8 mouse cellular contexts compared by ENCODE assay signal in the genomic region with DNA sequence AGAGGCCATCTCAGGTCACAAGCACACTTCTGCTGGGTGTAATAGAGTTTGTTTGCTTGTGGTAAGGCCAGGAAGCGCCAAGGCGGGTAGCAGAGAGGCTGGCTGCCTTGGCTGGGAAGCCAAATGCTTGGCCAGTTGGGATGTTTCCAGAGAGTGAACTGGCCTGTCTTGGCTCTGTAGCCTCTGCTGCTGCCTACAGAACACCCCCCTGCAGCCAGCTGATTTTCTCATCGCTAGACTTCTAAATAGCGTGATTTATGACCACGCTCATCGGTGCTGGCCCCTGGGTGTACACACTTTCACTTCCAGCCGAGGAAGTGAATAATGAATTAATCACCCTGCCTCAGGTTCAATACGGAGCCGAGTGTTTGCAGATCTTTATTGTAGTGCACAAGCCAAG.
DNase-seq lines count a peak whose midpoint lies in the region; ATAC-seq and TF ChIP-seq lines count a peak whose summit lies in the region.

No protein-coding gene starts in this region.

- DNase-seq in 3134 (ENCODE audit: extremely low read depth, insufficient read length, low spot score) = peak; percentile 56
- DNase-seq in CH12.LX (ENCODE audit: extremely low read depth) = no peak
- peak; percentile 67 for DNase-seq in embryo, embryonic 11 days
- DNase-seq in hindbrain, embryonic 14.5 days (ENCODE audit: low spot score) = peak; percentile 72
- DNase-seq in limb, embryonic 10.5 days (ENCODE audit: low spot score) = no peak
- DNase-seq in skeletal muscle tissue, adult 2 months (ENCODE audit: low read depth, low spot score) = peak; percentile 90
- no peak for DNase-seq in testis, postnatal 14 days (ENCODE audit: low spot score)
- no peak for DNase-seq in frontal cortex, postnatal 25 days (ENCODE audit: low spot score in 2 of 2)

- in situ Hi-C loops in CH12.LX (cut with MboI; ENCODE audit: low pct_ligation_motif_present, low pct_unique_long_range_greater_than_20kb, low sequenced_read_pairs) = no loop called here

- peak overlapping the region in 1 of 3 experiments; percentile 26 for H3K4me3 ChIP-seq in CH12.LX (replicated peaks in 1 of 3; ENCODE audit: low read depth in 2 of 3, low read length in 2 of 3, poor library complexity in 1 of 3)
- H3K4me3 ChIP-seq in hindbrain, embryonic 14.5 days (replicated peaks; ENCODE audit: low read length) = no peak overlapping the region
- H3K4me3 ChIP-seq in limb, embryonic 10.5 days = 0 out of 2 replicates have a peak overlapping the region, but pooled peaks have one; percentile 2

- H3K79me2 ChIP-seq in CH12.LX (replicated peaks; ENCODE audit: control insufficient read depth, extremely low read depth, insufficient read depth, poor library complexity, severe bottlenecking) = no peaks in the 10 kb centered on the region

- peak overlapping the region; percentile 52 for H3K4me2 ChIP-seq in CH12.LX (ENCODE audit: insufficient read depth, low read depth, poor library complexity, severe bottlenecking)
- H3K4me2 ChIP-seq in hindbrain, embryonic 14.5 days (replicated peaks) = no peak overlapping the region

- no peak overlapping the region for H3K27ac ChIP-seq in CH12.LX (ENCODE audit: insufficient read depth, low read depth)
- no peak overlapping the region for H3K27ac ChIP-seq in hindbrain, embryonic 14.5 days
- peak overlapping the region; percentile 53 for H3K27ac ChIP-seq in limb, embryonic 10.5 days

- H3K36me3 ChIP-seq in CH12.LX (replicated peaks in 1 of 2; ENCODE audit: control insufficient read depth in 1 of 2, insufficient read depth in 1 of 2, low read length in 1 of 2) = no peaks in the 10 kb centered on the region
- no peaks in the 10 kb centered on the region for H3K36me3 ChIP-seq in hindbrain, embryonic 14.5 days (replicated peaks; ENCODE audit: control insufficient read depth, insufficient read depth)
- H3K36me3 ChIP-seq in limb, embryonic 10.5 days = no peaks in the 10 kb centered on the region

- dilution Hi-C loops in CH12.LX (cut with MboI; ENCODE audit: extremely low pct_ligation_motif_present, extremely low pct_unique_long_range_greater_than_20kb, low sequenced_read_pairs) = no loop called here

- peaks cover 2% of the 10 kb centered on the region for H3K9me3 ChIP-seq in CH12.LX (replicated peaks; ENCODE audit: low read length)
- H3K9me3 ChIP-seq in hindbrain, embryonic 14.5 days (ENCODE audit: control insufficient read depth, low read length) = no peaks in the 10 kb centered on the region
- no peaks in the 10 kb centered on the region for H3K9me3 ChIP-seq in limb, embryonic 10.5 days (replicated peaks)

- no peak for TF ChIP-seq EP300 in CH12.LX (IDR thresholded peaks at IDR 0.05; ENCODE audit: low read length)

- no peak for TF ChIP-seq CTCF in CH12.LX (conservative IDR thresholded peaks at IDR 0.05 in 1 of 2, IDR thresholded peaks at IDR 0.05 in 1 of 2; ENCODE audit: low read depth in 2 of 2, low read length in 2 of 2)

- TF ChIP-seq RAD21 in CH12.LX (IDR thresholded peaks at IDR 0.05; ENCODE audit: low read depth, low read length) = no peak

- H3K4me1 ChIP-seq in CH12.LX (ENCODE audit: control insufficient read depth in 1 of 2, insufficient read depth in 2 of 2) = no peaks in the 10 kb centered on the region
- H3K4me1 ChIP-seq in hindbrain, embryonic 14.5 days (replicated peaks; ENCODE audit: control insufficient read depth, insufficient read depth, low read length) = no peaks in the 10 kb centered on the region
- H3K4me1 ChIP-seq in limb, embryonic 10.5 days = peaks cover 30% of the 10 kb centered on the region

- peak; percentile 80; the same call in 1 of the 2 replicates for ATAC-seq in hindbrain, embryonic 14.5 days (ENCODE audit: low FRiP score)

- WGBS in hindbrain, embryonic 14.5 days = 33% methylated on average over 9 of the region's 9 CpGs
- 43% methylated on average over 9 of the region's 9 CpGs for WGBS in limb, embryonic 10.5 days

- no peaks in the 10 kb centered on the region for H3K27me3 ChIP-seq in CH12.LX (replicated peaks)
- no peaks in the 10 kb centered on the region for H3K27me3 ChIP-seq in hindbrain, embryonic 14.5 days (ENCODE audit: control insufficient read depth, insufficient read depth, low read length)
- peaks cover 40% of the 10 kb centered on the region for H3K27me3 ChIP-seq in limb, embryonic 10.5 days (ENCODE audit: low read depth, poor library complexity, severe bottlenecking)

- H3K9ac ChIP-seq in CH12.LX (ENCODE audit: insufficient read depth, low read depth) = no peak overlapping the region
- no peak overlapping the region for H3K9ac ChIP-seq in hindbrain, embryonic 14.5 days

- no peak for TF ChIP-seq POLR2A in CH12.LX (IDR thresholded peaks at IDR 0.05; ENCODE audit: low read depth, low read length)

TF ChIP-seq in CH12.LX, 34 proteins besides CTCF, POLR2A, EP300 and RAD21:
- no peak for TF ChIP-seq SIN3A (IDR thresholded peaks at IDR 0.05; ENCODE audit: low read length)

Comparison
In these comparisons a context has a peak if more than half of its experiments do, and no peak if none do; other contexts are left out.
1. DNase-seq: peak in 3134 (single experiment), embryo, embryonic 11 days (single experiment), hindbrain, embryonic 14.5 days (single experiment) and skeletal muscle tissue, adult 2 months (single experiment); none in CH12.LX (single experiment), limb, embryonic 10.5 days (single experiment), testis, postnatal 14 days (single experiment) and frontal cortex, postnatal 25 days (0 of 2).